Mouse (Mus musculus) C2C12 (cell line): ENCODE measurements around the gene Ski. TPM values are rescaled to one million over a fixed set of nuclear protein-coding genes. Genes with fewer than 3 reads are reported as not detected.

Experiments
- H3K27me3 ChIP-seq: one replicate; pipeline ENCODE4 v1.6.1; 2011; ENCODE audit not compliant: control insufficient read depth, insufficient read depth, insufficient read length
- H3K36me3 ChIP-seq: one replicate; pipeline ENCODE4 v1.6.1; 2011; ENCODE audit not compliant: control insufficient read depth, insufficient read depth
- H3K4me3 ChIP-seq: one replicate; pipeline ENCODE4 v1.5.1; 2011; ENCODE audit warnings: mild to moderate bottlenecking, control low read depth; ENCODE audit not compliant: poor library complexity, insufficient read depth, severe bottlenecking
- H3K79me2 ChIP-seq: one replicate; pipeline ENCODE4 v1.6.1; 2011; ENCODE audit not compliant: control insufficient read depth, insufficient read depth
- H3K79me3 ChIP-seq: one replicate; pipeline ENCODE4 v1.6.1; 2011; ENCODE audit warnings: low read depth, control low read depth
- H3ac ChIP-seq: one replicate; pipeline ENCODE3; 2011; ENCODE audit warnings: low read depth; ENCODE audit not compliant: control insufficient read depth, insufficient read length
- CEBPB ChIP-seq: IDR thresholded peaks from one replicate; pipeline ENCODE4 v1.6.1; 2011; ENCODE audit warnings: low read depth, mild to moderate bottlenecking, control low read depth, moderate library complexity
- CTCF ChIP-seq: IDR thresholded peaks from one replicate; pipeline ENCODE4 v1.5.1; 2011; ENCODE audit not compliant: control insufficient read depth, insufficient read depth, insufficient read length
- FOSL1 ChIP-seq: IDR thresholded peaks from one replicate; pipeline ENCODE4 v1.8.0; 2011; ENCODE audit warnings: mild to moderate bottlenecking, low read length; ENCODE audit not compliant: poor library complexity, insufficient read depth, severe bottlenecking
- MAX ChIP-seq: IDR thresholded peaks from one replicate; pipeline ENCODE4 v1.6.1; 2011; ENCODE audit warnings: mild to moderate bottlenecking, control low read depth
- MYOD1 ChIP-seq: IDR thresholded peaks from one replicate; pipeline ENCODE4 v1.6.1; 2011; ENCODE audit warnings: low read depth; ENCODE audit not compliant: control insufficient read depth, insufficient read length
- MYOG ChIP-seq: IDR thresholded peaks from one replicate; pipeline ENCODE4 v1.6.1; 2011; ENCODE audit not compliant: control insufficient read depth, insufficient read length; ENCODE audit errors: extremely low read depth
- USF1 ChIP-seq: IDR thresholded peaks from one replicate; pipeline ENCODE4 v1.6.1; 2011; ENCODE audit warnings: low read depth, mild to moderate bottlenecking, control low read depth, moderate library complexity
- polyA plus RNA-seq: library from polyadenylated mRNA; unstranded; fragments of >200 nt; fragmentation: generic; extraction: Trizol; gene quantifications from one replicate; pipeline ENCODE4 v1.2.1, GENCODE M21; 2012; ENCODE audit warnings: missing spikeins

Gene Ski
- polyA plus RNA-seq, 1 experiment, result 45.2 TPM

- Histone ChIP-seq H3K79me2 (peaks cover 83% of the 10 kb centered on the region), H3K4me3 (no peak overlapping the region), H3ac (peak overlapping the region; percentile 6), H3K27me3 (no peaks in the 10 kb centered on the region), H3K36me3 (peaks cover 3% of the 10 kb centered on the region), H3K79me3 (peaks cover 71% of the 10 kb centered on the region)
- TF ChIP-seq MYOD1, result no peak
- no peak for TF ChIP-seq MAX
- TF ChIP-seq FOSL1, result no peak
- no peak for TF ChIP-seq CTCF
- TF ChIP-seq MYOG, result no peak
- TF ChIP-seq CEBPB, result no peak
- no peak for TF ChIP-seq USF1
These were observed 43.3 kb downstream of the Ski start for GRCm38 (mm10) chr4:155178981-155179512.

GRCm38 (mm10) chr4:155178274-155178673 lies 44.1 kb downstream of the Ski start:
- no peaks in the 10 kb centered on the region for H3K27me3 ChIP-seq
- H3K79me3 ChIP-seq, result peaks cover 64% of the 10 kb centered on the region
- peaks cover 3% of the 10 kb centered on the region for H3K36me3 ChIP-seq
- no peak overlapping the region for H3K4me3 ChIP-seq
- H3ac ChIP-seq, result no peak overlapping the region
- TF ChIP-seq MYOD1, result peak; percentile 56
- TF ChIP-seq CEBPB, result no peak
- peaks cover 78% of the 10 kb centered on the region for H3K79me2 ChIP-seq

- no peak overlapping the region for H3ac ChIP-seq
- H3K79me3 ChIP-seq, result peaks cover 71% of the 10 kb centered on the region
- peaks cover 3% of the 10 kb centered on the region for H3K36me3 ChIP-seq
- H3K79me2 ChIP-seq, result peaks cover 81% of the 10 kb centered on the region
- TF ChIP-seq MYOD1, result no peak
- no peak for TF ChIP-seq FOSL1
- no peak for TF ChIP-seq USF1
- no peak for TF ChIP-seq MYOG
- TF ChIP-seq CEBPB, result no peak
- no peak for TF ChIP-seq CTCF
- TF ChIP-seq MAX, result no peak
- no peak overlapping the region for H3K4me3 ChIP-seq
- H3K27me3 ChIP-seq, result no peaks in the 10 kb centered on the region
These were observed 46.2 kb downstream of the Ski start for GRCm38 (mm10) chr4:155176210-155176609.

GRCm38 (mm10) chr4:155173822-155174785 lies 48.3 kb downstream of the Ski start:
- H3K79me2 ChIP-seq, result peaks cover 89% of the 10 kb centered on the region
- H3K36me3 ChIP-seq, result peaks cover 3% of the 10 kb centered on the region
- no peak overlapping the region for H3K4me3 ChIP-seq
- peak; percentile 79 for TF ChIP-seq MYOD1
- no peak for TF ChIP-seq FOSL1
- no peak for TF ChIP-seq CTCF
- TF ChIP-seq MYOG, result no peak
- TF ChIP-seq MAX, result peak; percentile 56
- no peak for TF ChIP-seq USF1
- TF ChIP-seq CEBPB, result no peak
- peak overlapping the region; percentile 66 for H3ac ChIP-seq
- H3K79me3 ChIP-seq, result peaks cover 80% of the 10 kb centered on the region
- H3K27me3 ChIP-seq, result no peaks in the 10 kb centered on the region

- H3K27me3 ChIP-seq, result no peaks in the 10 kb centered on the region
- H3K79me3 ChIP-seq, result peaks cover 84% of the 10 kb centered on the region
- peaks cover 3% of the 10 kb centered on the region for H3K36me3 ChIP-seq
- TF ChIP-seq MYOG, result no peak
- TF ChIP-seq MAX, result peak; percentile 41
- TF ChIP-seq FOSL1, result peak; percentile 76
- peak; percentile 88 for TF ChIP-seq MYOD1
- H3K4me3 ChIP-seq, result no peak overlapping the region
- H3ac ChIP-seq, result peak overlapping the region; percentile 66
- peaks cover 89% of the 10 kb centered on the region for H3K79me2 ChIP-seq
These were observed 49.2 kb downstream of the Ski start for GRCm38 (mm10) chr4:155172909-155173821.
